Mouse (Mus musculus): ENCODE results near the gene Phc3. TPM values are rescaled to one million over a fixed set of nuclear protein-coding genes. Genes with fewer than 3 reads are reported as not detected.

The Phc3 gene
- 5.4 and 8.6 TPM in 2 replicates for polyA plus RNA-seq (2012; ENCODE audit: insufficient read depth, insufficient read length, missing spikeins)

DNA sequence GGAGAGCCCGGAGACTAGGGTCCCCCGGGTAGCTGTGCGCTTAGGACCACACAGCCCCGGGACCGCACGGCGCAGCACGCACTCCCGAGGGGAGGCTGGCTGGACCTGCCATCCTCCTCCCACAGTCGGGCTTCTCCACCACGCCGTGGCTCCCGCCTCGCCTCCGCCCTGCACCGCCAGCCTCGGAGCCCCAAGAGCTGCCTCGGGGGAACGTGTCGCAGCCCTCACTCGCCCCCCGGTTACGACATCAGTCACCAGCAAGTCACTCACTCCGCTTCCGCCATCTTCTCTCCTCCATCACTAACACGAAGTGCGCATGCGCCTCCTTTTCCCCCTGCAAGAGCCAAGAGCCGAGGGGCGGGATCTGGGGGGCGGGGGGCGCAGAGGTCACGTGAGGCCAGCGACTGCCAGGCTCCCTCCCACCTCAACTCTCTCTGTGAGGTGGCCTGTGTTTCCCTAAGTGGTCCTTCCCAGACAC lies at the start of gene Phc3:
Gene Phc3 (minus strand): TSS at position 312 of the 478 bp plus-strand sequence.
- Histone ChIP-seq H3K4me3 (ENCODE audit: insufficient read depth, low read depth, low read length) (peak within 1 kb of the TSS; percentile 75), H3K4me1 (ENCODE audit: control insufficient read depth, insufficient read depth, insufficient read length, low read length) (0 out of 2 replicates have a peak, but pooled peaks cover 5% of the 10 kb centered on the region), H3K27ac (replicated peaks; ENCODE audit: low read depth, low read length) (peak within 1 kb of the TSS; percentile 49)

GRCm38 (mm10) chr3:31017652-31018051 lies 48.4 kb upstream of the Phc3 start:
- Histone ChIP-seq H3K4me3 (ENCODE audit: insufficient read depth, low read depth, low read length) (no peak overlapping the region), H3K4me1 (ENCODE audit: control insufficient read depth, insufficient read depth, insufficient read length, low read length) (peaks cover 6% of the 10 kb centered on the region), H3K27ac (replicated peaks; ENCODE audit: low read depth, low read length) (no peak overlapping the region)

- H3K27ac ChIP-seq (replicated peaks; ENCODE audit: low read depth, low read length) = no peak overlapping the region
- peaks cover 6% of the 10 kb centered on the region for H3K4me1 ChIP-seq (ENCODE audit: control insufficient read depth, insufficient read depth, insufficient read length, low read length)
- no peak overlapping the region for H3K4me3 ChIP-seq (ENCODE audit: insufficient read depth, low read depth, low read length)
Measured at GRCm38 (mm10) chr3:31016594-31017196, 47.5 kb upstream of the Phc3 start.

DNA sequence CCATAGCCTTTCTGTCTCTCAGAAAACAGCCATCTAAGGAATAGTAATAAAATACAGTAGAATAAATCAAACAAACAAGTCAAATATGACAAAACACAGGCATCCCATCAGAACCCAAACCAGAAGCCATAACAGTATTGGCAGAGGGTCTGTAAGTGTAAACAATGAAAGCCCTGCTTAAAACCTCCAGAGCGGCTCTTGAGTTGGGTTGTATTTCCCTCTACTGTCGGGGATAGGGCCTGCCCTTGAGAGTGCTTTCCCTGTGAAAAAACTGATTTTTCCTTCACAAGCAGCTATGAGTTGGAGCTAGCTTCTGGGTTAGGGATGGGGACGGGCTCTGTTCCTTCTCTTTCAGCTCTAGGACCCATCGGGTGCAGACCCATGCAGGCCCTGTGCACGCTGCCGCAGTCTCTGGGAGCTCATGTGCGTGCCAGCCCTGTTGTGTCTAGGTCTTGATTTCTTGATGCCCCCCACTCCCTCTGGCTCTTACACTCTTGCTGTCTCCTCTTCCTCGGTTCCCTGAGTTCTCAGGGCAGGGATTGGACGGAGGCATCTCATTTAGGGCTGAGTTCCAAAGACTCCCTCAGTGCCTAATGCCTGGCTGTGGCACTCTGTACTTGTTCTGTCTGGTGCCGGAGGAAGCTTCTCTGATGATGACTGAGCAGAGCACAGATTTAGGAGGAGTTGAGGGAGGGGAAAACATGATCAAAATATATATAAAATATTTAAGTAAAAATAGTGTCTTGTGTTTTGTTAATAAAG lies 46.6 kb upstream of the Phc3 start:
- Histone ChIP-seq H3K27ac (replicated peaks; ENCODE audit: low read depth, low read length) (no peak overlapping the region), H3K4me3 (ENCODE audit: insufficient read depth, low read depth, low read length) (no peak overlapping the region), H3K4me1 (ENCODE audit: control insufficient read depth, insufficient read depth, insufficient read length, low read length) (peaks cover 6% of the 10 kb centered on the region)

- Histone ChIP-seq H3K4me1 (ENCODE audit: control insufficient read depth, insufficient read depth, insufficient read length, low read length) (peaks cover 6% of the 10 kb centered on the region), H3K27ac (replicated peaks; ENCODE audit: low read depth, low read length) (no peak overlapping the region), H3K4me3 (ENCODE audit: insufficient read depth, low read depth, low read length) (no peak overlapping the region)
Measured at GRCm38 (mm10) chr3:31014374-31014773, 45.2 kb upstream of the Phc3 start.

GRCm38 (mm10) chr3:31004320-31005209 lies 35.4 kb upstream of the Phc3 start:
- Histone ChIP-seq H3K27ac (replicated peaks; ENCODE audit: low read depth, low read length) (no peak overlapping the region), H3K4me1 (ENCODE audit: control insufficient read depth, insufficient read depth, insufficient read length, low read length) (no peaks in the 10 kb centered on the region; the same call in 1 of the 2 replicates), H3K4me3 (ENCODE audit: insufficient read depth, low read depth, low read length) (no peak overlapping the region)

DNA sequence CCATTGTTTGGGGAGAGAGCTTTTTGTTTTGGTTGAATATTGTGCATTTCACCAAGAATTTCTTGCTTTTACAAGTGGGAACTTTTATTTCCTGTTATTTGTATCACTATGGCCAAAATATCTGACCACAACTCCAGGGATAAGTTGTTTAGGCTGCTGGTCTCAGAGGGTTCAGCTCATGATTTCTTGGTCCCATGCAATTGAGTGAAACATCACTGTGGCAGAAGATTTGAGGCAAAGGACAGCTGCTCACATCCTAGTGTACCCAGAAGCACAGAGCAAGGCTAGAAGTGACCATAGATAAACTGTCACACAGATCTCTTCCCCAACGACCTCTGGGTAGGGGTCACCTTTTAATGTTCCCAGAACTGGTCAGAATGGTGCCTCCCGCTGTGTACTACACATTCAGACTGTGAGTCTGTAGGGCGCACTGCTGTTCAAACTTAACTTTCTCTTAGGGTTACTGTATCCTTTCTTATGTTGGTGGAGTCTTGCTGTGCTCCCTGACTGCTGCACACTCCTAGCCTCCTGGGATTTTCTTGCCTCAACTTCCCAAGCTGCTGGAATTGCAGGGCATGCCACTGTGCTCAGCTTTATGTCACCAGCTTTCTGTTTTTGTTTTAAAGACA lies 31.9 kb upstream of the Phc3 start:
- Histone ChIP-seq H3K4me1 (ENCODE audit: control insufficient read depth, insufficient read depth, insufficient read length, low read length) (peaks cover 3% of the 10 kb centered on the region), H3K27ac (replicated peaks; ENCODE audit: low read depth, low read length) (no peak overlapping the region), H3K4me3 (ENCODE audit: insufficient read depth, low read depth, low read length) (no peak overlapping the region)

DNA sequence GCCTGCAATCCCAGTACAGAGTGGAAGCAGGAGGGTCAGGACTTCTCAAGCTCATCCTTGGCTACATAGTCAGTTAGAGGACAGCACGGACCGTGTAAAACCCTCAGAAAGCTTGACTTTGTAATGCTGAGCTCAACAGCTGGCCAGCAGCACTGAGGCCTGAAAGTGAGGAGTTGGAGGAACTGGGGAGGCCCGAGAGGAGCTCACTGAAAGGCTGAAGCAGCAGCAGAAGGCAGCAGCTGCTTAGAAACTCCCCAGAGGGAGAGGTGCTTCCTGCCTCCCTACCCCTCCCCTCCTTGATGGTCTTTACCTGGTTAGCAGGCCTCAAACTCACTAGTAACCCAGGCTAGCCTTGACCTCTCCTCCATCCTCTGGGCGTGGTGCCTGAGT lies 30.8 kb upstream of the Phc3 start:
- peaks cover 3% of the 10 kb centered on the region for H3K4me1 ChIP-seq (ENCODE audit: control insufficient read depth, insufficient read depth, insufficient read length, low read length)
- H3K27ac ChIP-seq (replicated peaks; ENCODE audit: low read depth, low read length) = no peak overlapping the region
- H3K4me3 ChIP-seq (ENCODE audit: insufficient read depth, low read depth, low read length) = no peak overlapping the region

GRCm38 (mm10) chr3:30999401-31000017 lies 30.3 kb upstream of the Phc3 start:
- peaks cover 3% of the 10 kb centered on the region for H3K4me1 ChIP-seq (ENCODE audit: control insufficient read depth, insufficient read depth, insufficient read length, low read length)
- no peak overlapping the region for H3K27ac ChIP-seq (replicated peaks; ENCODE audit: low read depth, low read length)
- H3K4me3 ChIP-seq (ENCODE audit: insufficient read depth, low read depth, low read length) = no peak overlapping the region

DNA sequence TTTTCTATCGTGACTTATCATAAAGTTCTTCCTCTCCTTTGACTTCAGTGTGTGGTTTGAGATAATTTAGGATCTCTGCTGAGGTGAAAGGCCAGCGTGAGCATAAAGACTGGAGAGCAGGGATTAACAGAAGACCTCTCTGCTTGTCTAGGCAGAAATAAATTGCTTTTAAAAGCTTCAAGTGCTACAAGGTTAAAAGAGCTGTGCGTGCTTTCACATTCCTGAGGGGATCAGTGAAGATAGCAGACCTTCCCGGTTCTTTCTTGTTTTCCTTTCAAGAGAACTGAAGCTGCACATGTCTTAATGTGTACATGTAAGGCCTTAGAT lies 27.4 kb upstream of the Phc3 start:
- peak overlapping the region; percentile 94 for H3K4me3 ChIP-seq (ENCODE audit: insufficient read depth, low read depth, low read length)
- peak overlapping the region; percentile 42; the same call in 1 of the 2 replicates for H3K27ac ChIP-seq (replicated peaks; ENCODE audit: low read depth, low read length)

GRCm38 (mm10) chr3:30995899-30996687 lies 26.9 kb upstream of the Phc3 start:
- H3K4me3 ChIP-seq (ENCODE audit: insufficient read depth, low read depth, low read length) = peak overlapping the region; percentile 94
- H3K27ac ChIP-seq (replicated peaks; ENCODE audit: low read depth, low read length) = peak overlapping the region; percentile 42
- peaks cover 3% of the 10 kb centered on the region for H3K4me1 ChIP-seq (ENCODE audit: control insufficient read depth, insufficient read depth, insufficient read length, low read length)

More for the DNA sequence above, 27.4 kb upstream of the Phc3 start:
- peaks cover 3% of the 10 kb centered on the region for H3K4me1 ChIP-seq (ENCODE audit: control insufficient read depth, insufficient read depth, insufficient read length, low read length)

DNA sequence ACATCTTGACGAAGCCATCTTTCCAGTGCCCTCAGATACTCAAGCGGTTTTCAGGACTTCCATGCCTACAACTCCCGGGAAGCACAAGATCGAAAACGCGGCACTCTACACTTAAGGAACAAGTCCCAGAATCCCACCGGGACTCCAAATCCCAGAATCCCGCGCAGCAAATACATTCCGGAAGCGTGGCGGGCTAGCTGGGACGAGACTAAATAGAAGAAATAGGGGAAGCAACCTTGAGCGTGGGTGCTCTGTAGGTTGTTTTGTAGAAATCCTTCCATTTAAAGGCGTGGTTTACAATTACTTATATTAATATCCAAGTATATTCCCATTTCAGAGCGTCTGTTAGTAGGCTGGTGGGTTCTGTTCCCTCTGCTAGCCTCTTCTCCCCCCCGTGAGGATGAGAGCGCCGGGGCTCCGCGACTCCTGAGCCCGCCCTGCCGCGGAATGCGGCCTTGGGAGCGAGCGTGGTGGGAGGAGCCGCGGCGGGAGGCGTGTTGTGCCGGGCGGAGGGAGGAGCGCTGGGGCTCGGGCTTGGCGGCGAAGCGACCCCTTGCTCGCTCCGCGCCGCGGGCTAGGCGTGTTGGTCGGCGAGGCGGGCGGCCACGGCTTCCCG lies 26.2 kb upstream of the Phc3 start, which contains the start of gene Prkci:
Gene Prkci (plus strand): TSS at position 465 of the 616 bp plus-strand sequence.
- peak within 1 kb of the TSS; percentile 94 for H3K4me3 ChIP-seq (ENCODE audit: insufficient read depth, low read depth, low read length)
- peaks cover 3% of the 10 kb centered on the region for H3K4me1 ChIP-seq (ENCODE audit: control insufficient read depth, insufficient read depth, insufficient read length, low read length)
- peak within 1 kb of the TSS; percentile 58 for H3K27ac ChIP-seq (replicated peaks; ENCODE audit: low read depth, low read length)

DNA sequence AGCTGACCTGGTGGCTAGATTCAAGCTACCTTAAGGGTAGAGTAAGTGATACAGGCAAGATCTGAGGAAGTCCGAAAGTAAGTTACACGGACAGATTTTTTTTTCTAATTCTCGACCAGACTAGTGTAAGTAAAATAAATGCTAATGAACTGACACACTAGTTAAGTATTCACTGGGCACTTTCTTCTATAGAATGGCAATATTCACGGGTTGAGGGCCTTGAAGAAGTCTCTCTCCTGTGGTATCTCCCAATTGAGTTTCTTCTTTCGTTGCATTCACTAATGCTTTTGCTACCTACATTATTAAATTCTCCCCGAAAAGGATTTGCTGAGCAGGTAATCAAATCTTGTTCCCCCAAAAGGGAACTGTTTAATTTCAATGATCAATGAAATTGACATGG lies 25.6 kb upstream of the Phc3 start:
- peak overlapping the region; percentile 42; the same call in 1 of the 2 replicates for H3K27ac ChIP-seq (replicated peaks; ENCODE audit: low read depth, low read length)
- H3K4me3 ChIP-seq (ENCODE audit: insufficient read depth, low read depth, low read length) = peak overlapping the region; percentile 54
- H3K4me1 ChIP-seq (ENCODE audit: control insufficient read depth, insufficient read depth, insufficient read length, low read length) = peaks cover 3% of the 10 kb centered on the region
